Mouse (Mus musculus) liver, postnatal 0 days (tissue): Measurements from ENCODE around the gene Ube2q1. TPM values are rescaled to one million over a fixed set of nuclear protein-coding genes. Genes with fewer than 3 reads are reported as not detected.
"Not testable (repeated sequence)": the region's sequence is repeated elsewhere in the genome, so short reads cannot be mapped to it uniquely, and the experiment has no call there.

Experiments used
- ATAC-seq: fragments of 200-750 bp; cut with Nextera tagmentation; 2 replicates; pipeline ENCODE4 v1.8.0; 2017; ENCODE audit warnings: mild to moderate bottlenecking, moderate library complexity
- DNase-seq: peaks from one replicate; pipeline ENCODE4 v3.0.0-alpha.2; 2016
- H3K27ac ChIP-seq: fragments of 300-500 bp; sonication (generic); 2 replicates; pipeline ENCODE4 v1.5.1; 2014; ENCODE audit warnings: antibody characterized with exemption, moderate library complexity, mild to moderate bottlenecking, low read depth
- H3K27me3 ChIP-seq: fragments of 300-500 bp; sonication (generic); 2 replicates; pipeline ENCODE4 v1.6.1; 2014; ENCODE audit warnings: low read length, control low read depth, mixed read lengths; ENCODE audit not compliant: insufficient read depth
- H3K36me3 ChIP-seq: fragments of 300-500 bp; sonication (generic); replicated peaks from 2 replicates; pipeline ENCODE4 v1.6.1; 2014; ENCODE audit warnings: mild to moderate bottlenecking, control low read depth, low read length, moderate library complexity, mixed read lengths; ENCODE audit not compliant: insufficient read depth
- H3K4me1 ChIP-seq: fragments of 300-500 bp; sonication (generic); 2 replicates; pipeline ENCODE4 v1.6.1; 2014; ENCODE audit warnings: antibody characterized with exemption, mild to moderate bottlenecking, control low read depth; ENCODE audit not compliant: insufficient read depth
- H3K4me2 ChIP-seq: fragments of 300-500 bp; sonication (generic); 2 replicates; pipeline ENCODE4 v1.6.1; 2014; ENCODE audit warnings: low read depth, mild to moderate bottlenecking, low read length, moderate library complexity, mixed read lengths
- H3K4me3 ChIP-seq: fragments of 300-500 bp; sonication (generic); 2 replicates; pipeline ENCODE4 v1.5.1; 2014; ENCODE audit warnings: low read depth, low read length
- H3K9ac ChIP-seq: fragments of 300-500 bp; sonication (generic); replicated peaks from 2 replicates; pipeline ENCODE4 v1.6.1; 2014; ENCODE audit warnings: mild to moderate bottlenecking, moderate library complexity
- H3K9me3 ChIP-seq: fragments of 300-500 bp; sonication (generic); 2 replicates; pipeline ENCODE4 v1.6.1; 2016; ENCODE audit warnings: mild to moderate bottlenecking, control low read depth, low read length, mixed read lengths
- CTCF ChIP-seq: sonication (generic); IDR thresholded peaks from 2 replicates; pipeline ENCODE4 v1.5.1; 2016; ENCODE audit warnings: antibody characterized with exemption, low read depth
- EP300 ChIP-seq: IDR thresholded peaks from 2 replicates; pipeline ENCODE4 v1.6.1; 2016; ENCODE audit warnings: antibody characterized with exemption, low read depth, mild to moderate bottlenecking
- WGBS: fragments of 180-500 bp; shearing (Covaris S2); extraction: QIAGEN DNeasy Blood & Tissue Kit; methylation state at CpG from one replicate; pipeline ENCODE4 v1.1.7; 2014; ENCODE audit not compliant: insufficient replicate concordance; 5-methylcytosine and 5-hydroxymethylcytosine counted together
- polyA plus RNA-seq: library from polyadenylated mRNA; unstranded; fragments of >200 nt; fragmentation: Nextera tagmentation; extraction: Ambion mirVana; gene quantifications from 2 replicates; pipeline ENCODE4 v1.2.1, GENCODE M21; 2015

Ube2q1 gene
- polyA plus RNA-seq, 1 experiment from 2014 or later = 4.9 TPM

- no peaks in the 10 kb centered on the region for H3K27me3 ChIP-seq
- no peak overlapping the region for H3K4me2 ChIP-seq
- no peaks in the 10 kb centered on the region for H3K36me3 ChIP-seq
- WGBS = 20% methylated on average over 4 of the region's 4 CpGs
- TF ChIP-seq EP300 = no peak
- TF ChIP-seq CTCF = no peak
- H3K9me3 ChIP-seq = no peaks in the 10 kb centered on the region
- H3K4me3 ChIP-seq = no peak overlapping the region
- no peaks in the 10 kb centered on the region; the same call in 1 of the 2 replicates for H3K4me1 ChIP-seq
- ATAC-seq (peak; percentile 47), DNase-seq (peak; percentile 35)
- no peak overlapping the region for H3K9ac ChIP-seq
- peak overlapping the region; percentile 48; the same call in 1 of the 2 replicates for H3K27ac ChIP-seq
Measured at GRCm38 (mm10) chr3:89796358-89796757, 22.9 kb downstream of the Ube2q1 start.

DNA sequence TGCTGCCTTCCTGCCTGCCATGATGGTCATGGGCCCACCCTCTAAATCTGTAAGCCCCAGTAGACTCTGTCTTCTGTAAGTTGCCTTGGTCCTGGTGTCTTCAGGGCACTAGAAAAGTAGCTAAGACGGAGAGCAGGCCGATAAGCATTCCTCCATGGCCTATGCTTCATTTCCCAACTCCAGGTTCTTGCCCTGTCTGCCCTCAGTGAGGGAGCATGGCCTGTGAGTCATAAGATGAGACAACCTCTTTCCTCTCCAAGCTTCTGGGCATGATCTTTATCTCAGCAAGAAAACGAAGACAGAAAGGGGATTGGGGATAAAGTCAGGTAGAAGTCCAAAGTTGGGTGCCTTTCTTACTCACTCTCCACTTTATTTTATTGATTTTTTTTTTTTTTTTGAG, 25.1 kb downstream of the Ube2q1 start:
- no peak overlapping the region for H3K4me3 ChIP-seq
- no peak overlapping the region for H3K27ac ChIP-seq
- 69% methylated on average over 3 of the region's 3 CpGs for WGBS
- no peaks in the 10 kb centered on the region for H3K36me3 ChIP-seq
- H3K9me3 ChIP-seq = no peaks in the 10 kb centered on the region
- H3K9ac ChIP-seq = no peak overlapping the region
- no peak for DNase-seq
- no peak for ATAC-seq
- H3K4me1 ChIP-seq = no peaks in the 10 kb centered on the region; the same call in 1 of the 2 replicates
- H3K4me2 ChIP-seq = no peak overlapping the region
- no peak for TF ChIP-seq CTCF
- H3K27me3 ChIP-seq = no peaks in the 10 kb centered on the region

GRCm38 (mm10) chr3:89799476-89799875, 26.1 kb downstream of the Ube2q1 start:
- no peak overlapping the region for H3K9ac ChIP-seq
- peak overlapping the region; percentile 40; the same call in 1 of the 2 replicates for H3K4me2 ChIP-seq
- ATAC-seq (no peak), DNase-seq (no peak)
- no peaks in the 10 kb centered on the region; the same call in 1 of the 2 replicates for H3K4me1 ChIP-seq
- no peaks in the 10 kb centered on the region for H3K27me3 ChIP-seq
- 38% methylated on average over 13 of the region's 13 CpGs for WGBS
- H3K27ac ChIP-seq = no peak overlapping the region
- H3K9me3 ChIP-seq = no peaks in the 10 kb centered on the region
- no peak overlapping the region for H3K4me3 ChIP-seq
- no peak for TF ChIP-seq EP300
- TF ChIP-seq CTCF = no peak
- no peaks in the 10 kb centered on the region for H3K36me3 ChIP-seq

DNA sequence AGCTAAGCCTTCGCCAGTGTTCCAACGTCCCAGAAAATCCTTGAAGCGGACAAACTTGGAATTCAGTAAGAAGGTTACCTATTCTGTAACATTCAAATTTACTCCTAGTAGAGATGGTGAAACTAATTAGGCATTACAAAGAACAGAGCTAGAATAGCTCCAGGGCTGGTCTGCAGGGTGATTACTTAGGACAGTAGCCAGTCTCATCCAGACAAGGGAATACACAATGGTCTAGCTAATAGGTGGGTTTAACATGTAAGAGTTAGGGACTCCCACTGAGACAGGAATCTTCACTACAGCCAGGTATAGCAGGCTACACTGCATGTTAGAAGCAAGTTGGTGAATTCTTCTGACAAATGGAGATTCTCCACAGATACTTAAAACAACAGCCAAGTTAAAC, 26.7 kb downstream of the Ube2q1 start:
- H3K36me3 ChIP-seq, H3K9me3 ChIP-seq, DNase-seq, H3K4me3 ChIP-seq, H3K27me3 ChIP-seq, H3K4me2 ChIP-seq, H3K9ac ChIP-seq, H3K4me1 ChIP-seq, H3K27ac ChIP-seq, ATAC-seq: not testable (repeated sequence)
- 70% methylated on average over 3 of the region's 3 CpGs for WGBS

DNA sequence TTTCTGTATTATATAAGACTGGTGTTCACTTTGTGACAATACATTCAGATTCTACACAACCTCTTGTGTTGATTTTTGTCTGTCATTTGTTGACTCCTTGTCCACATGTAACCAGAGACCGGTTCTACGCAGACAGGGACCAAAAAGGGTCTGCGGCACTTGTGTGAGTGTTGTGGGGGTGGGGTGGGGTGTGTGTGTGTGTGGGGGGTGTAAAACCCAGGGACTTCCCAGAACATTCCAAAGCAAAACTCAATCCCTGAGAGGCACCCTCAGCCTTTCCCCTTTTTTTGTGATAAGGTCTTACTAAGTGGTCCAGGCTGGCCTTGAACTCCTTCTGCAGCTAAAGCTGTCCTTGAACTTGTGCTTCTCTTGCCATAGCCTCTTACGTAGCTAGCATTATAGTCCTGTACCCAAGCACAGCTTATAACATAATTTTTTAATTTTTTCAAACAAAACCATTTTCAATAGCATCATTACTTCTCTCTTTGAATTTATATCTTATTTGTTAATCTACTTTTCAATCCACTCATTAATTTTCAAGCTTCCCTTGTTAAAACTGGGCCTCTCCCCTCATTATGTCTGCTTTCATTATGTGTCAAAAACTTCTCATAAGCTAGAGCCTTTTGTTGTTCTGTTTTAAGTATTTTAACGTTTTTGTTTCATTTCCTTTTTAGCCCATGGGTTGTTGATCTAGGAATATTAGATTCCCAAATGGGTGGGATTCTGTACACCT, 27.5 kb downstream of the Ube2q1 start:
- TF ChIP-seq CTCF (no peak), EP300 (no peak)
- no peaks in the 10 kb centered on the region for H3K36me3 ChIP-seq
- H3K4me2 ChIP-seq = no peak overlapping the region
- H3K4me1 ChIP-seq = no peaks in the 10 kb centered on the region; the same call in 1 of the 2 replicates
- ATAC-seq (no peak), DNase-seq (no peak)
- 64% methylated on average over 5 of the region's 5 CpGs for WGBS
- H3K9ac ChIP-seq = no peak overlapping the region
- no peak overlapping the region for H3K4me3 ChIP-seq
- no peaks in the 10 kb centered on the region for H3K27me3 ChIP-seq
- H3K27ac ChIP-seq = no peak overlapping the region
- no peaks in the 10 kb centered on the region for H3K9me3 ChIP-seq

- Histone ChIP-seq H3K9me3 (no peaks in the 10 kb centered on the region), H3K27me3 (no peaks in the 10 kb centered on the region), H3K36me3 (no peaks in the 10 kb centered on the region), H3K9ac (no peak overlapping the region), H3K27ac (peak overlapping the region; percentile 23; the same call in 1 of the 2 replicates), H3K4me3 (no peak overlapping the region), H3K4me1 (no peaks in the 10 kb centered on the region), H3K4me2 (no peak overlapping the region)
- peak; percentile 71 for ATAC-seq
- no peak for DNase-seq
- TF ChIP-seq CTCF (peak; percentile 16), EP300 (no peak)
- 3% methylated on average over 3 of the region's 3 CpGs for WGBS
Measured at GRCm38 (mm10) chr3:89801507-89801847, 28.1 kb downstream of the Ube2q1 start.

GRCm38 (mm10) chr3:89802876-89803275, 29.5 kb downstream of the Ube2q1 start:
- H3K9ac ChIP-seq = no peak overlapping the region
- peaks cover 3% of the 10 kb centered on the region; the same call in 1 of the 2 replicates for H3K4me1 ChIP-seq
- 76% methylated on average over 15 of the region's 15 CpGs for WGBS
- no peak overlapping the region for H3K4me3 ChIP-seq
- TF ChIP-seq EP300 (no peak), CTCF (no peak)
- no peaks in the 10 kb centered on the region for H3K36me3 ChIP-seq
- no peak overlapping the region for H3K27ac ChIP-seq
- H3K27me3 ChIP-seq = no peaks in the 10 kb centered on the region
- no peak for DNase-seq
- no peak overlapping the region for H3K4me2 ChIP-seq
- 0 out of 2 replicates have a peak, but pooled peaks cover 3% of the 10 kb centered on the region for H3K9me3 ChIP-seq
- no peak for ATAC-seq
